Mouse (Mus musculus) naive thymus-derived CD4-positive, alpha-beta T cell, adult 5 months (primary cell): ENCODE measurements around the gene Alppl2. TPM values are rescaled to one million over a fixed set of nuclear protein-coding genes. Genes with fewer than 3 reads are reported as not detected.

Experiments used
- polyA plus RNA-seq: library from polyadenylated mRNA; unstranded; fragments of 100-300 nt; shearing (Covaris generic); gene quantifications from one replicate; pipeline ENCODE4 v1.2.1, GENCODE M21; 2017

Gene Alppl2
- not detected for polyA plus RNA-seq

DNA sequence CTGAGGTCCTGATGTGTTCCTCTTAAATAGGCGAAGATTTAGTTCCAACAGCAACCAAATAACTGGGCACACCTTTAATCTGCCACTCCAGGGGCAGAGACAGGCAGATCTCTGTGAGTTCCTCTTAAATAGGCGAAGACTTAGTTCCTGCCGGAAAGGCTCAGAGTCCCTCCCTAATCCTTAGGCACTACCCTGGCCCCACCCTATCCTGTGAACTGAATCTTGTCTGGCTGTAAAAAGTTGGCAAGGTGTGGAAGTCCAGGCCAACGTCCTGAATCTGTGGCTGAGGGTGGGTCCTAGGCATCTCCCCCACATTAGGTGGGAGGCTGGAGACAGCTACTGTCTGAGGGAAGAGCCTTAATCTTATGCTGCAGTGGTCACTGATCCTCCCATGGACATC, at the start of gene Alppl2:
Gene Alppl2, minus strand, starts transcription at position 101 of the 400 bp plus-strand sequence.

GRCm38 (mm10) chr1:87124673-87125072, 34.9 kb upstream of the Alppl2 start, which contains the start of gene Akp3:
Gene Akp3, plus strand, starts transcription at chr1:87124973.

DNA sequence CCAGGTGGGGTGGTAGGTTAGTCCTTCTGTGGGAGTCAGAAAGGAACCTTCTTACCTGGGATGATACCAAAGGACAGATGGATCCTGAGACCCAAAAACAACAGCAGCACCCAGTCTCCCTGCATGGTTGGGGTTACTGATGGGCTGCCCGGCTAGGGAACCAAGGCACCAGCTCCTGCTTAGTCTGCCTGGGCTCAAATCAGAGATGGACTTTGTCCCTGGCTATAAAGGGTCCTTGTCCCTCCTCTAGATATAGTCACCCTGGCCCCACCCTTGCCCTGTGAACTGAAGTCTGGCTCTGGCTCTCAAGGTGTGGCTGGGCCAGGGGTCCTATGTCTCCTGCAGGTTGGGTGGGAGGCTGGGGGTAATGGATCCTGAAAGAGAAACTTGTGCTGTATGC, 11.7 kb upstream of the Alppl2 start, which contains the start of gene Alpi:
Gene Alpi, minus strand, starts transcription at position 196 of the 400 bp plus-strand sequence.

Other genes starting within 250 kb of the Alppl2 start
- not detected for gene Alpi, start 11.7 kb upstream of the Alppl2 start, polyA plus RNA-seq
- not detected for gene Akp3, start 35.0 kb upstream of the Alppl2 start, polyA plus RNA-seq
- not detected for gene Ecel1, start 66.6 kb upstream of the Alppl2 start, polyA plus RNA-seq
- not detected for gene Prss56, start 93.4 kb upstream of the Alppl2 start, polyA plus RNA-seq
- not detected for gene Chrnd, start 100.7 kb upstream of the Alppl2 start, polyA plus RNA-seq
- gene Chrng, start 114.7 kb upstream of the Alppl2 start, polyA plus RNA-seq, result not detected
- gene Eif4e2, start 124.0 kb upstream of the Alppl2 start, polyA plus RNA-seq, result 169 TPM
- gene Efhd1, start 174.4 kb upstream of the Alppl2 start, polyA plus RNA-seq, result not detected
- 66.0 TPM for gene Gigyf2, start 237.1 kb upstream of the Alppl2 start, polyA plus RNA-seq